7 mouse cellular contexts compared by ENCODE assay signal in the genomic region with DNA sequence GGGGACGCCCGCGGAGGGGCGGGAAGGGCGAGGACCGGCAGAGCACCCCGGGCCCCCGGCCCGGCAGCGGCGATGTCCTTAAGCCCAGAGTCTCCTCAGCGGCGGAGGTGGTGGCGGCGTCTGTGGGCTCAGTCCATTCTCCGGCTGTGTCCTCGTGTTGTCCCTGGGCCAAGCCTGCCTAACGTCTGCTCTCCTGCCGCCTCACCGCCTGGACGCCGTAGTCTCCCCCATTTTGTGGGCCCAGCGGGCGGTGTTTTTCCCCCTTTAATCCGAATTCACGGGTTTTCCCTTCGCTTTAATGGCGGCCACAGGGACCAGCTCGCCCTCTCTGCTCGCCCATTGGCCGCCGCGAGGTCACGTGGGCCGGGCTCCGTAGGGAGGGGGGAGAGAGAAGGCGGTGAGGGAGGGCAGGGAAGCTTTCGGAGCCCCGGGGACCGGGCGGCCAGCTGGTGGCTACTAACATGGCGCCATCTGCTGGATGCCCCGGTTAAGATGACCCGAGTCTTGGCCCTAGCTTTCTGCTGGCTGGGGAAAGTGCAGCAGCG. TPM values are rescaled to one million over a fixed set of nuclear protein-coding genes. Genes with fewer than 3 reads are reported as not detected.
A peak's percentile ranks its signal among the peaks of the same experiment; 100 is the strongest.
DNase-seq lines count a peak whose midpoint lies in the region; ATAC-seq lines count a peak whose summit lies in the region.

No protein-coding gene starts in this region.

- H3K27me3 ChIP-seq in limb, embryonic 10.5 days (ENCODE audit: low read depth, poor library complexity, severe bottlenecking): no peaks in the 10 kb centered on the region
- no peaks in the 10 kb centered on the region for H3K27me3 ChIP-seq in midbrain, embryonic 13.5 days

- peaks cover 12% of the 10 kb centered on the region; the same call in 1 of the 2 replicates for H3K4me1 ChIP-seq in limb, embryonic 10.5 days
- H3K4me1 ChIP-seq in midbrain, embryonic 13.5 days (replicated peaks): peaks cover 33% of the 10 kb centered on the region

- WGBS in limb, embryonic 10.5 days: under 1% methylated on average over 45 of the region's 45 CpGs
- under 1% methylated on average over 45 of the region's 45 CpGs for WGBS in midbrain, embryonic 13.5 days

- H3K9me3 ChIP-seq in limb, embryonic 10.5 days (replicated peaks): no peaks in the 10 kb centered on the region
- no peaks in the 10 kb centered on the region for H3K9me3 ChIP-seq in midbrain, embryonic 13.5 days

- H3K27ac ChIP-seq in limb, embryonic 10.5 days: peak overlapping the region; percentile 97
- peak overlapping the region; percentile 99 for H3K27ac ChIP-seq in midbrain, embryonic 13.5 days

- H3K36me3 ChIP-seq in limb, embryonic 10.5 days: peaks cover 22% of the 10 kb centered on the region
- H3K36me3 ChIP-seq in midbrain, embryonic 13.5 days: peaks cover 8% of the 10 kb centered on the region

- DNase-seq in adrenal gland, adult 8-10 months: peak; percentile 98
- peak; percentile 99 for DNase-seq in embryo, embryonic 9.5 days (ENCODE audit: extremely low spot score)
- DNase-seq in kidney, adult 11 months: peak; percentile 98
- DNase-seq in limb, embryonic 10.5 days (ENCODE audit: low spot score): peak; percentile 100
- DNase-seq in spleen, adult 12 weeks (ENCODE audit: low spot score): peak; percentile 99

- H3K9ac ChIP-seq in midbrain, embryonic 13.5 days (replicated peaks): peak overlapping the region; percentile 88

- H3K4me3 ChIP-seq in limb, embryonic 10.5 days: peak overlapping the region; percentile 96
- peak overlapping the region; percentile 97 for H3K4me3 ChIP-seq in midbrain, embryonic 13.5 days (replicated peaks)

- H3K4me2 ChIP-seq in midbrain, embryonic 13.5 days (replicated peaks): peak overlapping the region; percentile 87

- peak; percentile 97 for ATAC-seq in granulocyte monocyte progenitor cell, adult 5-6 weeks (replicated peaks; ENCODE audit: poor library complexity, severe bottlenecking)
- peak; percentile 97 for ATAC-seq in midbrain, embryonic 13.5 days

RNA-seq across cellular contexts. Expression of a gene that starts 0.7 kb away (rescaled TPM):
- total RNA-seq in adrenal gland, adult 8-10 months (2022): 10 to 100 TPM; 38.2 to 62.7 (median 52.8) TPM
- 44.2 and 50.8 TPM in 2 replicates for total RNA-seq in granulocyte monocyte progenitor cell, adult 5-6 weeks (2014; fragmentation: Nextera tagmentation)
- total RNA-seq in granulocyte monocyte progenitor cell, adult 5-6 weeks (2017): 37.4 and 61.4 TPM in 2 replicates
- polyA plus RNA-seq in limb, embryonic 10.5 days (2016; fragmentation: Nextera tagmentation; extraction: Ambion mirVana): 6.6 and 8.8 TPM in 2 replicates
- polyA plus RNA-seq in midbrain, embryonic 13.5 days (2015; fragmentation: Nextera tagmentation; extraction: Ambion mirVana): 10.0 and 11.3 TPM in 2 replicates

Comparison
In these comparisons a context has a peak if more than half of its experiments do, and no peak if none do; other contexts are left out.
1. Peak in every context shown above with its lines: DNase-seq, ATAC-seq, H3K4me3 ChIP-seq and H3K27ac ChIP-seq.